Mouse (Mus musculus) thymus, postnatal 14 days (tissue): Measurements from ENCODE around the gene Slc12a6.

Experiments
- DNase-seq: peaks from one replicate; pipeline ENCODE4 v3.0.0; 2021

Gene Slc12a6

GRCm38 (mm10) chr2:112332051-112332898 lies 66.7 kb downstream of the Slc12a6 start:
- no peak for DNase-seq

- no peak for DNase-seq
Observed at GRCm38 (mm10) chr2:112337211-112337610, 71.6 kb downstream of the Slc12a6 start.

GRCm38 (mm10) chr2:112339736-112340135 lies 74.1 kb downstream of the Slc12a6 start:
- DNase-seq, result peak; percentile 30

- DNase-seq, result no peak
Observed at GRCm38 (mm10) chr2:112341117-112341516, 75.5 kb downstream of the Slc12a6 start.

- no peak for DNase-seq
Observed at GRCm38 (mm10) chr2:112348246-112348645, 82.6 kb downstream of the Slc12a6 start.

GRCm38 (mm10) chr2:112353685-112354455 lies 88.2 kb downstream of the Slc12a6 start:
- DNase-seq, result no peak

GRCm38 (mm10) chr2:112359611-112360010 lies 94.0 kb downstream of the Slc12a6 start:
- no peak for DNase-seq

- no peak for DNase-seq
Observed at GRCm38 (mm10) chr2:112360012-112360780, 94.6 kb downstream of the Slc12a6 start.

- no peak for DNase-seq
Observed at GRCm38 (mm10) chr2:112360781-112361169, 95.2 kb downstream of the Slc12a6 start.

- DNase-seq, result peak; percentile 17
Observed at GRCm38 (mm10) chr2:112367222-112367621, 101.6 kb downstream of the Slc12a6 start.

GRCm38 (mm10) chr2:112367726-112368673 lies 102.4 kb downstream of the Slc12a6 start, which contains the start of gene Emc4:
Emc4 (minus strand) TSS chr2:112368027.
- peak; percentile 90 for DNase-seq

- no peak for DNase-seq
Observed at GRCm38 (mm10) chr2:112369941-112370340, 104.3 kb downstream of the Slc12a6 start.

GRCm38 (mm10) chr2:112373141-112373540 lies 107.5 kb downstream of the Slc12a6 start:
- no peak for DNase-seq

GRCm38 (mm10) chr2:112374610-112375009 lies 109.0 kb downstream of the Slc12a6 start:
- DNase-seq, result no peak

GRCm38 (mm10) chr2:112378973-112379898 lies 113.6 kb downstream of the Slc12a6 start, which contains the start of gene Katnbl1:
Katnbl1 (plus strand) TSS chr2:112379211.
- DNase-seq, result peak; percentile 97

- DNase-seq, result no peak
Observed at GRCm38 (mm10) chr2:112380131-112380530, 114.5 kb downstream of the Slc12a6 start.

- no peak for DNase-seq
Observed at GRCm38 (mm10) chr2:112381219-112381618, 115.6 kb downstream of the Slc12a6 start.

GRCm38 (mm10) chr2:112390843-112391242 lies 125.2 kb downstream of the Slc12a6 start:
- DNase-seq, result no peak

GRCm38 (mm10) chr2:112391346-112392000 lies 125.8 kb downstream of the Slc12a6 start:
- DNase-seq, result no peak

- DNase-seq, result no peak
Observed at GRCm38 (mm10) chr2:112392689-112393088, 127.1 kb downstream of the Slc12a6 start.
